Comparison of ENCODE assay signal across 25 mouse cellular contexts in genomic region chr10:19707768-19708167, GRCm38 (mm10). TPM values are rescaled to one million over a fixed set of nuclear protein-coding genes. Genes with fewer than 3 reads are reported as not detected.
DNase-seq lines count a peak whose midpoint lies in the region; ATAC-seq and TF ChIP-seq lines count a peak whose summit lies in the region.
"Had no signal": no experiment of that assay in that cellular context is flagged by ENCODE, and none has a peak within 500 bp of the region (broad histone marks: within the 10 kb centered on the region; RNA-seq: fewer than 3 reads in every experiment).

No protein-coding gene starts in this region.

- H3K4me2 ChIP-seq in liver, embryonic 13.5 days: no peak overlapping the region
- H3K4me2 ChIP-seq in liver, embryonic 16.5 days (ENCODE audit: low read depth, low read length): no peak overlapping the region
- no peak overlapping the region for H3K4me2 ChIP-seq in midbrain, embryonic 11.5 days
- no peak overlapping the region for H3K4me2 ChIP-seq in intestine, embryonic 16.5 days (ENCODE audit: low read depth, low read length)
- H3K4me2 ChIP-seq: embryonic facial prominence, embryonic 13.5 days; forebrain, embryonic 12.5 days; forebrain, embryonic 15.5 days; heart, embryonic 12.5 days; heart, embryonic 15.5 days; hindbrain, embryonic 14.5 days had no signal

- H3K36me3 ChIP-seq in MEL (ENCODE audit: control insufficient read depth in 1 of 2, insufficient read depth in 2 of 2, low read length in 2 of 2): peaks cover 0 to 12% of the 10 kb centered on the region in 2 experiments; a peak in 2 of 4 replicates
- H3K36me3 ChIP-seq in liver, embryonic 13.5 days: no peaks in the 10 kb centered on the region
- no peaks in the 10 kb centered on the region for H3K36me3 ChIP-seq in liver, embryonic 16.5 days (ENCODE audit: control insufficient read depth, insufficient read depth)
- no peaks in the 10 kb centered on the region for H3K36me3 ChIP-seq in midbrain, embryonic 11.5 days (ENCODE audit: control insufficient read depth, insufficient read depth, low read length)
- no peaks in the 10 kb centered on the region for H3K36me3 ChIP-seq in intestine, embryonic 16.5 days (ENCODE audit: control insufficient read depth, insufficient read depth, low read length)
- H3K36me3 ChIP-seq: embryonic facial prominence, embryonic 10.5 days; embryonic facial prominence, embryonic 13.5 days; forebrain, embryonic 12.5 days; forebrain, embryonic 15.5 days; heart, embryonic 12.5 days; heart, embryonic 15.5 days had no signal

- H3K4me1 ChIP-seq in MEL (ENCODE audit: control insufficient read depth in 1 of 2, insufficient read depth in 2 of 2, low read length in 2 of 2): peaks cover 8 to 20% of the 10 kb centered on the region in 2 experiments
- peaks cover 18% of the 10 kb centered on the region for H3K4me1 ChIP-seq in liver, embryonic 13.5 days (replicated peaks)
- peaks cover 3% of the 10 kb centered on the region for H3K4me1 ChIP-seq in liver, embryonic 16.5 days (ENCODE audit: control insufficient read depth, low read depth, low read length)
- H3K4me1 ChIP-seq in midbrain, embryonic 11.5 days (ENCODE audit: control insufficient read depth, insufficient read depth, low read length): peaks cover 3% of the 10 kb centered on the region; the same call in 1 of the 2 replicates
- H3K4me1 ChIP-seq in intestine, embryonic 16.5 days (ENCODE audit: control insufficient read depth, insufficient read depth, low read length): no peaks in the 10 kb centered on the region

- H3K27ac ChIP-seq in MEL (ENCODE audit: control insufficient read depth, low read depth, low read length): no peak overlapping the region
- H3K27ac ChIP-seq in liver, embryonic 13.5 days: no peak overlapping the region
- no peak overlapping the region for H3K27ac ChIP-seq in liver, embryonic 16.5 days (ENCODE audit: low read length)
- H3K27ac ChIP-seq in midbrain, embryonic 11.5 days (ENCODE audit: low read depth, low read length): no peak overlapping the region
- H3K27ac ChIP-seq in intestine, embryonic 16.5 days (ENCODE audit: low read length): no peak overlapping the region
- H3K27ac ChIP-seq: embryonic facial prominence, embryonic 10.5 days; embryonic facial prominence, embryonic 13.5 days; forebrain, embryonic 12.5 days; forebrain, embryonic 15.5 days; heart, adult 2 months; heart, embryonic 15.5 days; hindbrain, embryonic 14.5 days; hindbrain, postnatal 0 days had no signal

- H3K9me3 ChIP-seq in MEL (replicated peaks; ENCODE audit: insufficient read depth, low read length): no peaks in the 10 kb centered on the region
- H3K9me3 ChIP-seq in liver, embryonic 13.5 days (replicated peaks): no peaks in the 10 kb centered on the region
- H3K9me3 ChIP-seq in liver, embryonic 16.5 days (replicated peaks; ENCODE audit: control insufficient read depth, low read length): no peaks in the 10 kb centered on the region
- H3K9me3 ChIP-seq in midbrain, embryonic 11.5 days (ENCODE audit: control insufficient read depth, low read length): no peaks in the 10 kb centered on the region
- H3K9me3 ChIP-seq in intestine, embryonic 16.5 days (ENCODE audit: control insufficient read depth, low read length): no peaks in the 10 kb centered on the region
- H3K9me3 ChIP-seq: embryonic facial prominence, embryonic 10.5 days; embryonic facial prominence, embryonic 13.5 days; forebrain, embryonic 12.5 days; forebrain, embryonic 15.5 days; heart, embryonic 12.5 days; heart, embryonic 15.5 days had no signal

- H3K79me2 ChIP-seq in MEL (ENCODE audit: control insufficient read depth, insufficient read depth, low read length, poor library complexity): no peaks in the 10 kb centered on the region

- 37% methylated on average over 12 of the region's 12 CpGs for WGBS in liver, embryonic 13.5 days (ENCODE audit: insufficient replicate concordance)
- 48% methylated on average over 12 of the region's 12 CpGs for WGBS in liver, embryonic 16.5 days (ENCODE audit: insufficient replicate concordance)
- 70% methylated on average over 12 of the region's 12 CpGs for WGBS in midbrain, embryonic 11.5 days
- WGBS in intestine, embryonic 16.5 days: 63% methylated on average over 12 of the region's 12 CpGs

- no peak overlapping the region for H3K9ac ChIP-seq in MEL (ENCODE audit: control insufficient read depth, low read depth, low read length, poor library complexity, severe bottlenecking)
- no peak overlapping the region for H3K9ac ChIP-seq in liver, embryonic 13.5 days
- no peak overlapping the region for H3K9ac ChIP-seq in liver, embryonic 16.5 days (ENCODE audit: low read depth, low read length)
- H3K9ac ChIP-seq in midbrain, embryonic 11.5 days (ENCODE audit: low read length): no peak overlapping the region
- H3K9ac ChIP-seq in intestine, embryonic 16.5 days (ENCODE audit: low read depth, low read length): no peak overlapping the region
- H3K9ac ChIP-seq: embryonic facial prominence, embryonic 13.5 days; forebrain, embryonic 12.5 days; forebrain, embryonic 15.5 days; heart, embryonic 12.5 days; heart, embryonic 15.5 days; hindbrain, embryonic 14.5 days had no signal

- no peak for TF ChIP-seq RAD21 in MEL (IDR thresholded peaks at IDR 0.05; ENCODE audit: low read depth, low read length)

- TF ChIP-seq EP300 in MEL (IDR thresholded peaks at IDR 0.05; ENCODE audit: low read depth in 1 of 2, low read length in 2 of 2): peak; percentile 88 to 96

- TF ChIP-seq POLR2A in MEL (IDR thresholded peaks at IDR 0.05; ENCODE audit: control insufficient read depth in 1 of 2, insufficient read depth in 1 of 2, low read depth in 1 of 2, low read length in 2 of 2, poor library complexity in 1 of 2): no peak

- H3K4me3 ChIP-seq in MEL (ENCODE audit: control insufficient read depth in 1 of 2, insufficient read depth in 1 of 2, low read depth in 2 of 2, low read length in 2 of 2): peak overlapping the region; percentile 10 to 34; a peak in 2 of 4 replicates
- H3K4me3 ChIP-seq in liver, embryonic 13.5 days (replicated peaks): no peak overlapping the region
- H3K4me3 ChIP-seq in liver, embryonic 16.5 days (ENCODE audit: low read depth, low read length): no peak overlapping the region
- no peak overlapping the region for H3K4me3 ChIP-seq in midbrain, embryonic 11.5 days (ENCODE audit: low read depth, low read length)
- no peak overlapping the region for H3K4me3 ChIP-seq in intestine, embryonic 16.5 days (ENCODE audit: low read length)
- H3K4me3 ChIP-seq: embryonic facial prominence, embryonic 10.5 days; embryonic facial prominence, embryonic 13.5 days; erythroblast, embryonic 14.5 days; forebrain, embryonic 12.5 days; forebrain, embryonic 15.5 days; heart, adult 2 months; heart, embryonic 12.5 days; heart, embryonic 15.5 days had no signal

- DNase-seq in heart, adult 11 months: peak; percentile 49
- DNase-seq in heart, postnatal 14 days: no peak
- DNase-seq in MEL (ENCODE audit: low read depth, low spot score): peak; percentile 72
- DNase-seq in liver, embryonic 13.5 days: no peak
- no peak for DNase-seq in urinary bladder, adult 18-20 months (ENCODE audit: low spot score in 2 of 2)
- no peak for DNase-seq in midbrain, embryonic 11.5 days (ENCODE audit: low spot score, missing footprints)
- DNase-seq: cerebellum, adult 11 months; cerebellum, adult 8-10 months; gastrocnemius, postnatal 25 days; heart, adult 2 months had no signal

- ATAC-seq in liver, embryonic 13.5 days (ENCODE audit: low read depth): peak; percentile 84
- ATAC-seq in liver, embryonic 16.5 days (ENCODE audit: low read depth): peak; percentile 67
- no peak for ATAC-seq in midbrain, embryonic 11.5 days (ENCODE audit: low FRiP score)
- no peak for ATAC-seq in intestine, embryonic 16.5 days
- ATAC-seq: forebrain, embryonic 15.5 days; hindbrain, postnatal 0 days had no signal

- no peaks in the 10 kb centered on the region for H3K27me3 ChIP-seq in MEL (ENCODE audit: control insufficient read depth in 1 of 2, insufficient read depth in 2 of 2, low read length in 2 of 2)
- H3K27me3 ChIP-seq in liver, embryonic 13.5 days: peaks cover 9% of the 10 kb centered on the region; the same call in 1 of the 2 replicates
- H3K27me3 ChIP-seq in liver, embryonic 16.5 days (ENCODE audit: control insufficient read depth, insufficient read depth, low read depth, low read length): peaks cover 6% of the 10 kb centered on the region
- 0 out of 2 replicates have a peak, but pooled peaks cover 2% of the 10 kb centered on the region for H3K27me3 ChIP-seq in midbrain, embryonic 11.5 days (ENCODE audit: control insufficient read depth, insufficient read depth, low read length)
- H3K27me3 ChIP-seq in intestine, embryonic 16.5 days (replicated peaks; ENCODE audit: control insufficient read depth, insufficient read depth, low read length): no peaks in the 10 kb centered on the region

- TF ChIP-seq CTCF in MEL (IDR thresholded peaks at IDR 0.05 in 2 of 3, conservative IDR thresholded peaks at IDR 0.05 in 1 of 3; ENCODE audit: control insufficient read depth in 1 of 3, insufficient read depth in 1 of 3, low read depth in 2 of 3, low read length in 3 of 3, poor library complexity in 1 of 3, severe bottlenecking in 1 of 3): no peak

- intact Hi-C loops in heart, postnatal 14 days (cut with DNase I): loop anchor here (5.0 kb wide), 1 partner anchor 185 kb away; no protein-coding TSS in a partner anchor

TF ChIP-seq in MEL, 35 proteins besides CTCF, POLR2A, EP300 and RAD21 (continues in another document):
- TF ChIP-seq MAZ (IDR thresholded peaks at IDR 0.05; ENCODE audit: low read depth, low read length) (no peak), USF1 (IDR thresholded peaks at IDR 0.05; ENCODE audit: low read depth, low read length) (no peak), TAL1 (IDR thresholded peaks at IDR 0.05; ENCODE audit: low read length) (peak; percentile 93), UBTF (IDR thresholded peaks at IDR 0.05; ENCODE audit: borderline replicate concordance, insufficient read depth, low read depth, low read length) (no peak), GATA1 (IDR thresholded peaks at IDR 0.05; ENCODE audit: low read depth, low read length) (peak; percentile 96), ZNF384 (IDR thresholded peaks at IDR 0.05; ENCODE audit: low read depth, low read length) (peak; percentile 66), NRF1 (IDR thresholded peaks at IDR 0.05; ENCODE audit: insufficient read depth, low read depth, low read length, poor library complexity, severe bottlenecking) (no peak), TCF12 (IDR thresholded peaks at IDR 0.05; ENCODE audit: low read depth, low read length) (peak; percentile 98), ETS1 (IDR thresholded peaks at IDR 0.05; ENCODE audit: low read depth, low read length) (peak; percentile 85)

RNA-seq across cellular contexts. Expression of gene Il20ra, which starts 4.6 kb away (rescaled TPM):
- not detected for total RNA-seq in heart, postnatal 14 days (2021)
- total RNA-seq in MEL (2012; rRNA removed): not detected in 2 replicates
- under 1 TPM in 1 of 2 experiments, not detected in 1; 0.06 TPM for polyA plus RNA-seq in MEL (2012; ENCODE audit: insufficient read depth in 1 of 2, insufficient read length in 2 of 2, low read depth in 1 of 2, low replicate concordance in 2 of 2, missing spikeins in 1 of 2)
- polyA plus RNA-seq in liver, embryonic 13.5 days (2015; fragmentation: Nextera tagmentation; extraction: Ambion mirVana): 0.20 and 0.25 TPM in 2 replicates
- 0.07 TPM in 1 of 2 replicates, not detected in the other for polyA plus RNA-seq in liver, embryonic 16.5 days (2015; fragmentation: Nextera tagmentation; extraction: Ambion mirVana)
- polyA plus RNA-seq in midbrain, embryonic 11.5 days (2014; fragmentation: Nextera tagmentation; extraction: Ambion mirVana): 0.14 and 0.22 TPM in 2 replicates
- polyA plus RNA-seq in intestine, embryonic 16.5 days (2015; fragmentation: Nextera tagmentation; extraction: Ambion mirVana): 0.09 and 0.12 TPM in 2 replicates
- total RNA-seq: ES-E14; gastrocnemius, postnatal 25 days; heart, adult 2 months; heart, postnatal 10 days; heart, postnatal 4 days had no signal
- polyA plus RNA-seq: forebrain, embryonic 12.5 days; heart, adult 2 months; heart, embryonic 12.5 days; heart, embryonic 15.5 days; hindbrain, embryonic 11.5 days had no signal

Comparison
In these comparisons a context has a peak if more than half of its experiments do, and no peak if none do; other contexts are left out.
1. DNase-seq: peak in heart, adult 11 months (single experiment) and MEL (single experiment); none in heart, postnatal 14 days (0 of 2), liver, embryonic 13.5 days (single experiment), urinary bladder, adult 18-20 months (0 of 2) and midbrain, embryonic 11.5 days (single experiment).
2. H3K4me3 ChIP-seq: peak in MEL (2 of 2); none in liver, embryonic 13.5 days (single experiment), liver, embryonic 16.5 days (single experiment), midbrain, embryonic 11.5 days (single experiment) and intestine, embryonic 16.5 days (single experiment).
3. ATAC-seq: peak in liver, embryonic 13.5 days (single experiment) and liver, embryonic 16.5 days (single experiment); none in midbrain, embryonic 11.5 days (single experiment) and intestine, embryonic 16.5 days (single experiment).